Mouse (Mus musculus) hindbrain, postnatal 0 days (tissue): ENCODE measurements at regions not wholly inside any gene's neighbourhood (a gene's known extent, or its start where the extent isn't known, plus 50 kb on each side); places are given as distances from the start of the nearest gene placed in this dataset.
A peak's percentile ranks its signal among the peaks of the same experiment; 100 is the strongest.

Source experiments
- ATAC-seq: fragments of 200-750 bp; cut with Nextera tagmentation; 2 replicates; pipeline ENCODE4 v1.8.0; 2017; ENCODE audit warnings: mild to moderate bottlenecking, moderate TSS enrichment, moderate library complexity
- DNase-seq: peaks from one replicate; pipeline ENCODE4 v3.0.0-alpha.2; 2015; ENCODE audit warnings: low spot score
- H3K27ac ChIP-seq: fragments of 300-500 bp; sonication (generic); 2 replicates; pipeline ENCODE4 v1.5.1; 2014; ENCODE audit warnings: mild to moderate bottlenecking
- H3K27me3 ChIP-seq: fragments of 300-500 bp; sonication (generic); 2 replicates; pipeline ENCODE4 v1.6.1; 2014; ENCODE audit warnings: low read length, mixed read lengths; ENCODE audit not compliant: insufficient read depth
- H3K36me3 ChIP-seq: fragments of 300-500 bp; sonication (generic); 2 replicates; pipeline ENCODE4 v1.6.1; 2014; ENCODE audit warnings: low read length, mixed read lengths; ENCODE audit not compliant: insufficient read depth
- H3K4me1 ChIP-seq: fragments of 300-500 bp; sonication (generic); 2 replicates; pipeline ENCODE4 v1.6.1; 2014; ENCODE audit warnings: antibody characterized with exemption, low read length, mixed read lengths; ENCODE audit not compliant: insufficient read depth
- H3K4me2 ChIP-seq: fragments of 300-500 bp; sonication (generic); 2 replicates; pipeline ENCODE4 v1.6.1; 2014; ENCODE audit warnings: low read depth, mild to moderate bottlenecking, low read length, moderate library complexity, mixed read lengths
- H3K4me3 ChIP-seq: fragments of 300-500 bp; sonication (generic); 2 replicates; pipeline ENCODE4 v1.5.1; 2014; ENCODE audit warnings: low read length
- H3K9ac ChIP-seq: fragments of 300-500 bp; sonication (generic); replicated peaks from 2 replicates; pipeline ENCODE4 v1.6.1; 2014; ENCODE audit warnings: mild to moderate bottlenecking, low read length, moderate library complexity, mixed read lengths
- H3K9me3 ChIP-seq: fragments of 300-500 bp; sonication (generic); 2 replicates; pipeline ENCODE4 v1.6.1; 2016; ENCODE audit warnings: low read length, mixed read lengths
- CTCF ChIP-seq: IDR thresholded peaks from 2 replicates; pipeline ENCODE4 v1.5.1; 2016; ENCODE audit warnings: antibody characterized with exemption, control low read depth, low read depth
- WGBS: fragments of 180-500 bp; shearing (Covaris S2); extraction: QIAGEN DNeasy Blood & Tissue Kit; methylation state at CpG from one replicate; pipeline ENCODE4 v1.1.7; 2014; 5-methylcytosine and 5-hydroxymethylcytosine counted together

GRCm38 (mm10) chr14:48751751-48752578, 78.3 kb upstream of the Otx2 start:
- WGBS, result 21% methylated on average over 18 of the region's 18 CpGs
- Histone ChIP-seq H3K4me1 (no peaks in the 10 kb centered on the region; the same call in 1 of the 2 replicates), H3K4me3 (0 out of 2 replicates have a peak overlapping the region, but pooled peaks have one; percentile 10), H3K36me3 (no peaks in the 10 kb centered on the region), H3K27me3 (no peaks in the 10 kb centered on the region), H3K9ac (no peak overlapping the region), H3K4me2 (peak overlapping the region; percentile 38), H3K27ac (no peak overlapping the region), H3K9me3 (no peaks in the 10 kb centered on the region)
- DNase-seq, result no peak
- TF ChIP-seq CTCF, result no peak
- ATAC-seq, result no peak

GRCm38 (mm10) chr14:48750994-48751393, 77.4 kb upstream of the Otx2 start:
- Histone ChIP-seq H3K36me3 (no peaks in the 10 kb centered on the region), H3K4me2 (no peak overlapping the region), H3K4me1 (no peaks in the 10 kb centered on the region; the same call in 1 of the 2 replicates), H3K4me3 (no peak overlapping the region), H3K27ac (no peak overlapping the region), H3K9ac (no peak overlapping the region), H3K9me3 (no peaks in the 10 kb centered on the region), H3K27me3 (no peaks in the 10 kb centered on the region)
- 19% methylated on average over 6 of the region's 6 CpGs for WGBS
- DNase-seq (no peak), ATAC-seq (no peak)
- TF ChIP-seq CTCF, result no peak

- ATAC-seq, result no peak
- Histone ChIP-seq H3K9me3 (no peaks in the 10 kb centered on the region), H3K36me3 (no peaks in the 10 kb centered on the region), H3K27me3 (no peaks in the 10 kb centered on the region), H3K27ac (no peak overlapping the region), H3K4me1 (no peaks in the 10 kb centered on the region; the same call in 1 of the 2 replicates), H3K9ac (no peak overlapping the region), H3K4me2 (no peak overlapping the region), H3K4me3 (no peak overlapping the region)
- DNase-seq, result no peak
- TF ChIP-seq CTCF, result no peak
- WGBS, result 95% methylated on average over 12 of the region's 12 CpGs
Measured at GRCm38 (mm10) chr14:48748976-48749375, 75.4 kb upstream of the Otx2 start.

- no peak for TF ChIP-seq CTCF
- Histone ChIP-seq H3K4me2 (no peak overlapping the region), H3K9me3 (no peaks in the 10 kb centered on the region), H3K4me1 (no peaks in the 10 kb centered on the region; the same call in 1 of the 2 replicates), H3K4me3 (no peak overlapping the region), H3K36me3 (no peaks in the 10 kb centered on the region), H3K27me3 (no peaks in the 10 kb centered on the region), H3K9ac (no peak overlapping the region), H3K27ac (no peak overlapping the region)
- DNase-seq (no peak), ATAC-seq (no peak)
- WGBS, result 88% methylated on average over 1 of the region's 1 CpGs
Measured at GRCm38 (mm10) chr14:48747936-48748335, 74.3 kb upstream of the Otx2 start.

- WGBS, result 51% methylated on average over 7 of the region's 7 CpGs
- H3K36me3 ChIP-seq, result no peaks in the 10 kb centered on the region
- no peak overlapping the region for H3K4me3 ChIP-seq
- H3K27me3 ChIP-seq, result no peaks in the 10 kb centered on the region
- no peak overlapping the region for H3K4me2 ChIP-seq
- no peaks in the 10 kb centered on the region for H3K4me1 ChIP-seq
- DNase-seq, result no peak
- ATAC-seq, result no peak
- H3K27ac ChIP-seq, result no peak overlapping the region
- no peak overlapping the region for H3K9ac ChIP-seq
- no peaks in the 10 kb centered on the region for H3K9me3 ChIP-seq
- TF ChIP-seq CTCF, result no peak
Measured at GRCm38 (mm10) chr14:48740942-48741602, 67.5 kb upstream of the Otx2 start.

- no peak overlapping the region for H3K4me2 ChIP-seq
- ATAC-seq, result no peak
- H3K9ac ChIP-seq, result no peak overlapping the region
- H3K27ac ChIP-seq, result no peak overlapping the region
- no peak for DNase-seq
- no peaks in the 10 kb centered on the region for H3K4me1 ChIP-seq
- H3K27me3 ChIP-seq, result no peaks in the 10 kb centered on the region
- H3K9me3 ChIP-seq, result no peaks in the 10 kb centered on the region
- WGBS, result 83% methylated on average over 4 of the region's 4 CpGs
- no peaks in the 10 kb centered on the region for H3K36me3 ChIP-seq
- TF ChIP-seq CTCF, result no peak
- no peak overlapping the region for H3K4me3 ChIP-seq
Measured at GRCm38 (mm10) chr14:48739121-48739520, 65.5 kb upstream of the Otx2 start.

- Histone ChIP-seq H3K27me3 (no peaks in the 10 kb centered on the region), H3K9me3 (no peaks in the 10 kb centered on the region), H3K4me2 (no peak overlapping the region), H3K4me3 (no peak overlapping the region), H3K4me1 (no peaks in the 10 kb centered on the region), H3K36me3 (no peaks in the 10 kb centered on the region), H3K9ac (no peak overlapping the region), H3K27ac (no peak overlapping the region)
- no peak for TF ChIP-seq CTCF
- DNase-seq (no peak), ATAC-seq (no peak)
- 70% methylated on average over 10 of the region's 10 CpGs for WGBS
Measured at GRCm38 (mm10) chr14:48738641-48739040, 65.0 kb upstream of the Otx2 start.
